Mouse (Mus musculus) midbrain, embryonic 16.5 days (tissue): ENCODE results near the gene Hnrnpul1. TPM values are rescaled to one million over a fixed set of nuclear protein-coding genes. Genes with fewer than 3 reads are reported as not detected.
A peak's percentile ranks its signal among the peaks of the same experiment; 100 is the strongest.

ENCODE experiments used
- ATAC-seq: fragments of 200-750 bp; cut with Nextera tagmentation; 2 replicates; pipeline ENCODE4 v1.8.0; 2017; ENCODE audit warnings: moderate TSS enrichment
- H3K27ac ChIP-seq: fragments of 300-500 bp; sonication (generic); 2 replicates; pipeline ENCODE4 v1.5.1; 2014; ENCODE audit warnings: mild to moderate bottlenecking, low read length, mixed read lengths
- H3K27me3 ChIP-seq: fragments of 300-500 bp; sonication (generic); 2 replicates; pipeline ENCODE4 v1.6.1; 2014; ENCODE audit warnings: low read depth, low read length, mixed read lengths; ENCODE audit not compliant: control insufficient read depth, insufficient read depth
- H3K36me3 ChIP-seq: fragments of 300-500 bp; sonication (generic); 2 replicates; pipeline ENCODE4 v1.6.1; 2014; ENCODE audit warnings: mild to moderate bottlenecking, low read length, moderate library complexity, mixed read lengths; ENCODE audit not compliant: control insufficient read depth, insufficient read depth
- H3K4me1 ChIP-seq: fragments of 300-500 bp; sonication (generic); 2 replicates; pipeline ENCODE4 v1.6.1; 2014; ENCODE audit warnings: mild to moderate bottlenecking, low read length, mixed read lengths; ENCODE audit not compliant: control insufficient read depth, insufficient read depth
- H3K4me2 ChIP-seq: fragments of 300-500 bp; sonication (generic); 2 replicates; pipeline ENCODE4 v1.6.1; 2014; ENCODE audit warnings: mild to moderate bottlenecking, low read length, mixed read lengths
- H3K4me3 ChIP-seq: fragments of 300-500 bp; sonication (generic); 2 replicates; pipeline ENCODE4 v1.5.1; 2014; ENCODE audit warnings: low read depth, mild to moderate bottlenecking, low read length, moderate library complexity, mixed read lengths
- H3K9ac ChIP-seq: fragments of 300-500 bp; sonication (generic); 2 replicates; pipeline ENCODE4 v1.6.1; 2014; ENCODE audit warnings: low read depth, low read length, mixed read lengths
- H3K9me3 ChIP-seq: fragments of 300-500 bp; sonication (generic); replicated peaks from 2 replicates; pipeline ENCODE4 v1.6.1; 2014; ENCODE audit warnings: mild to moderate bottlenecking, low read length, mixed read lengths; ENCODE audit not compliant: control insufficient read depth, poor library complexity, severe bottlenecking
- WGBS: fragments of 180-500 bp; shearing (Covaris S2); extraction: QIAGEN DNeasy Blood & Tissue Kit; methylation state at CpG from one replicate; pipeline ENCODE4 v1.1.7; 2014; 5-methylcytosine and 5-hydroxymethylcytosine counted together
- polyA plus RNA-seq: library from polyadenylated mRNA; unstranded; fragments of >200 nt; fragmentation: Nextera tagmentation; extraction: Ambion mirVana; gene quantifications from 2 replicates; pipeline ENCODE4 v1.2.1, GENCODE M21; 2015

The Hnrnpul1 gene
- polyA plus RNA-seq, 1 experiment from 2014 or later = 38.3 TPM

DNA sequence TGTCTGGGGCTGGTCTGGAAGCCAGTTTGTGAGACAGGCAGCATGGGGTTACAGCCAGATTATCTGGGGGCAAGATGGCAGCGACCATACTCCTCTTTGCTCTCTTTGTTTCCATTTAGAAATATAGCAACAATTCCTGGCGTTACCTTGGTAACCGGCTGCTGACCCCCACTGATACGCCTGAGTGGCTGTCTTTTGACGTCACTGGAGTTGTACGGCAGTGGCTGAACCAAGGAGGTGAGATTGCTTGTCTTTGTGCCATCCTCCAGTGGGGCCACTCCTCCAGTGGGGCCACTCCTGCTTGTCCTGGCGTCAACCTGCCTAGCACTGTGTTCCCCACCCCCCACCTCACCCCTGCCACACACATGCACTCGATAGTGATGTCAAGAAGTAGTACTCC is 60.5 kb downstream of the Hnrnpul1 start:
- peak; percentile 71 for ATAC-seq

DNA sequence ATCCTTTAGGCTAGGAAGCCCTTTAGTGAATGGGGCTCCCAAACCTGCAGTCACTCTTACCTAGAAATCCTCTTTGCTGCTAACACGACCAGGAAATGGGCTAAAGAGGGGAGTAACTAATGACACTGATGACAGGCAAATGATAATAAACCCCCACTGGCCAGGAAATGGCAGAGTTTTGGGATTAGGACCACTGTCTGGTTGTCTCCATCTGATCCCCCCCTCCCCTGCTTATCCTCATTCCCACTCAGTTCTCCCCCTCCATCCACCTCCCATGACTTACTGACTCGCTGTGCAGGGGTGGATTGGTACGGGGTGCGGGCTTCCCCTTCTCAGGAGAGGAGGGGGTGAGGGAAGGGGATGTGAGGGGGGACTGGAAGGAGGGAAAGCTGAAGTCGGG is 64.5 kb downstream of the Hnrnpul1 start:
- Histone ChIP-seq H3K4me1 (peaks cover 25% of the 10 kb centered on the region), H3K9me3 (no peaks in the 10 kb centered on the region), H3K9ac (no peak overlapping the region), H3K4me3 (no peak overlapping the region), H3K36me3 (no peaks in the 10 kb centered on the region), H3K4me2 (no peak overlapping the region; the same call in 1 of the 2 replicates), H3K27ac (no peak overlapping the region), H3K27me3 (peaks cover 62% of the 10 kb centered on the region)
- ATAC-seq = no peak
- 38% methylated on average over 5 of the region's 5 CpGs for WGBS

More for the DNA sequence above, 60.5 kb downstream of the Hnrnpul1 start:
- Histone ChIP-seq H3K9me3 (no peaks in the 10 kb centered on the region), H3K4me1 (peaks cover 3% of the 10 kb centered on the region; the same call in 1 of the 2 replicates), H3K4me3 (no peak overlapping the region), H3K36me3 (no peaks in the 10 kb centered on the region), H3K27me3 (peaks cover 25% of the 10 kb centered on the region), H3K4me2 (no peak overlapping the region), H3K27ac (peak overlapping the region; percentile 45; the same call in 1 of the 2 replicates), H3K9ac (no peak overlapping the region)
- 39% methylated on average over 8 of the region's 8 CpGs for WGBS

DNA sequence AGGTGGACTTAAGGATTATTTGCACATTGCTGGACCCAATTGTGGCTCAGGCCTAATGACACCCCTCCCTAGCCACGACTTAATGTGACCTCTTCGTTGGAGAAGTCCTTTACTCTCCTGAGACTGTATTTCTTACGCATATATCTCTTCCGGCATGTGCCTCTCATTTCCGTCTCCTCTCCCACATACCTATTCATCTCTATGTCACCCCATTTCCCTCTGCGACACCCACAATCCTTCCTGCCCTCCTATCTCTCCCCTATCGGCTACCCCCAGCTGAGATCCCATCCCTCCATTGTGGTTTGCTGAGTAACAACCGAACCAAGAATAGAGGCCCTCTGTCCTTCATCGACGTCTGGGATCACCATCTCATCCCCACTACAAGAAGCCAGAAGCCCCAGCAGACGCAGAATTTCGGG is 64.9 kb downstream of the Hnrnpul1 start:
- H3K4me2 ChIP-seq = peak overlapping the region; percentile 71
- H3K9ac ChIP-seq = no peak overlapping the region; the same call in 1 of the 2 replicates
- no peaks in the 10 kb centered on the region for H3K9me3 ChIP-seq
- H3K4me3 ChIP-seq = peak overlapping the region; percentile 41
- no peak for ATAC-seq
- H3K27me3 ChIP-seq = peaks cover 62% of the 10 kb centered on the region
- no peaks in the 10 kb centered on the region for H3K36me3 ChIP-seq
- H3K27ac ChIP-seq = no peak overlapping the region
- H3K4me1 ChIP-seq = peaks cover 25% of the 10 kb centered on the region
- 13% methylated on average over 12 of the region's 12 CpGs for WGBS

DNA sequence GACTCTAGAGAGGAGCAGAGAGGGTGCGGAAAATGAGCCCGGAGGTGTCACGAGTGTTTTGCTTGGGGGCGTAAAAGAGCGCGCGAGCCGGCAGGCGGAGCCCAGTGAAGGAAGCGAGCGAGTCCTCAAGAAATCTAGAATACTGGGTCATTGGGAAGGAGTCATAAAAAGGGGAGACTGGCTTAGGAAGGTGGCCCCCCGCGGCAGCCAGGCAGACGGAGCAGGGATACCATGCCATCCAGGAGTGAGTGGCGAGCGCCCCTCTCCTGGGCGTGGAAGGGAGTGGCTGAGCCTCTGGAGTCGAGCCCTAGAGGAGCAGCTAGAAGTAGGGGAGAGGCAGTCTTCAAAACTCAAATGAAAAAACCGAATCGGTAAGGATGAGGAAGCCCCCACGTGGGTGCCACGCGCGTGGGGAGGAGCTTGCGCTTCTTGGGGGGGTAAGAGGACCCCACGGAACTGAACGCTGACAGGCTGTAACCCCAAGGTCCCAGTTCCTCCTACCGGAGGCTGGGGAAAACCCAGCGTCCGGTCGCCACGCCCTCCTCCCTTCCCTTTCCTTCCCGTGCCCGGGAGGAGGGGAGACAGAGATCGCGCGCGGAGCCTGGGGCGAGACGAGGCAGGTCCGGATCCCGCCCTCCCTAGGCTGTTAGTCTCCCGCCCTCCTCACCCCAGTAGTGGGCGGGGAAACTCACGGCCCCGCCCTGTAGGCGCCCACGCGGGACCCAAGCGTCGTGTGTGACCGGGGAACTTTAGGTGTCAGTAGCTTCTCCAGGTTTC is 65.6 kb downstream of the Hnrnpul1 start:
- H3K36me3 ChIP-seq = no peaks in the 10 kb centered on the region
- peak overlapping the region; percentile 71 for H3K4me2 ChIP-seq
- no peak overlapping the region for H3K27ac ChIP-seq
- H3K27me3 ChIP-seq = peaks cover 62% of the 10 kb centered on the region
- peak overlapping the region; percentile 54; the same call in 1 of the 2 replicates for H3K9ac ChIP-seq
- WGBS = 1% methylated on average over 50 of the region's 52 CpGs
- no peaks in the 10 kb centered on the region for H3K9me3 ChIP-seq
- H3K4me3 ChIP-seq = peak overlapping the region; percentile 41
- no peak for ATAC-seq
- peaks cover 25% of the 10 kb centered on the region for H3K4me1 ChIP-seq

DNA sequence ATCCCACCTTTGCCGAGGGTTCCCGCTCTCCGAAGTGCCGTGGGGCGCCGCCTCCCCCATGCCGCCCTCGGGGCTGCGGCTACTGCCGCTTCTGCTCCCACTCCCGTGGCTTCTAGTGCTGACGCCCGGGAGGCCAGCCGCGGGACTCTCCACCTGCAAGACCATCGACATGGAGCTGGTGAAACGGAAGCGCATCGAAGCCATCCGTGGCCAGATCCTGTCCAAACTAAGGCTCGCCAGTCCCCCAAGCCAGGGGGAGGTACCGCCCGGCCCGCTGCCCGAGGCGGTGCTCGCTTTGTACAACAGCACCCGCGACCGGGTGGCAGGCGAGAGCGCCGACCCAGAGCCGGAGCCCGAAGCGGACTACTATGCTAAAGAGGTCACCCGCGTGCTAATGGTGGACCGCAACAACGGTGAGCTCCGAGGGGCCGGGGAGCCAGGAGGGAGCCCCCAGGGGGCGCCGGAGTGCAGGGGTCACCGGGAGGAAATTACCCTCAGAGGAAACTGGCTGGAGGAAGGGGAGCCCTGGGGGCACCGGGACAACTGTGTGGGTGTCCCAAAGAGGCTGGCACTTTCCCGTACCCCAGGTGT is 66.7 kb downstream of the Hnrnpul1 start:
- ATAC-seq = no peak
- Histone ChIP-seq H3K4me1 (peaks cover 25% of the 10 kb centered on the region), H3K27ac (no peak overlapping the region), H3K4me2 (peak overlapping the region; percentile 71), H3K4me3 (peak overlapping the region; percentile 41), H3K27me3 (peaks cover 62% of the 10 kb centered on the region), H3K9ac (peak overlapping the region; percentile 44; the same call in 1 of the 2 replicates), H3K9me3 (no peaks in the 10 kb centered on the region), H3K36me3 (no peaks in the 10 kb centered on the region)
- under 1% methylated on average over 47 of the region's 47 CpGs for WGBS

DNA sequence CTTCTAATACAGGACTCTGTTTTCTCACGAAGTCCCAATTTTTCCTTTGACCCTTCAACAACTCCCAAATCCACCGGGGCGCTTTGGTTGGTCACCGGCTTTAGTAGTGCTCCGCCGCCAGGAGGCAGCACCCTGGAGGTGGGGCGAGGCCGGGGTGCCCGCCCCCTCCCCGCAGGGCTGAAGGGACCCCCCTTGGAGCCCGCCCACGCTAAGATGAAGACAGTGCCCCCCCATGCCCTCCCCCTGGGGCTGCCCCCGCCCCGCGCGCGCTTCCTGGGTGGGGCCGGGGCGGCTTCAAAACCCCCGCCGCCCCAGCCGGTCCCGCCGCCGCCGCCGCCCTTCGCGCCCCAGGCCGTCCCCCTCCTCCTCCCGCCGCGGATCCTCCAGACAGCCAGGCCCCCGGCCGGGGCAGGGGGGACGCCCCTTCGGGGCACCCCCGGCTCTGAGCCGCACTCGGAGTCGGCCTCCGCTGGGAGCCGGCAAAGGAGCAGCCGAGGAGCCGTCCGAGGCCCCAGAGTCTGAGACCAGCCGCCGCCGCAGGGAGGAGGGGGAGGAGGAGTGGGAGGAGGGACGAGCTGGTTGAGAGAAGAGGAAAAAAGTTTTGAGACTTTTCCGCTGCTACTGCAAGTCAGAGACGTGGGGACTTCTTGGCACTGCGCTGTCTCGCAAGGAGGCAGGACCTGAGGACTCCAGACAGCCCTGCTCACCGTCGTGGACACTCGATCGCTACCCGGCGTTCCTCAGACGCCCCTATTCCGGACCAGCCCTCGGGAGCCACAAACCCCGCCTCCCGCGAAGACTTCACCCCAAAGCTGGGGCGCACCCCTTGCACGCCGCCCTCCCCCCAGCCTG is 67.7 kb downstream of the Hnrnpul1 start, which contains the start of gene Tgfb1:
TSS of gene Tgfb1 (plus strand) at position 323 of the 852 bp plus-strand sequence.
- H3K4me3 ChIP-seq = peak within 1 kb of the TSS; percentile 41
- no peak within 1 kb of the TSS for H3K27ac ChIP-seq
- peak within 1 kb of the TSS; percentile 53 for H3K9ac ChIP-seq
- peak within 1 kb of the TSS; percentile 71 for H3K4me2 ChIP-seq
- no peaks in the 10 kb centered on the region for H3K9me3 ChIP-seq
- peaks cover 29% of the 10 kb centered on the region for H3K4me1 ChIP-seq
- H3K27me3 ChIP-seq = peaks cover 58% of the 10 kb centered on the region
- 2% methylated on average over 56 of the region's 69 CpGs for WGBS
- ATAC-seq = 0 out of 2 replicates have a peak, but pooled peaks have one; percentile 32
- H3K36me3 ChIP-seq = no peaks in the 10 kb centered on the region

DNA sequence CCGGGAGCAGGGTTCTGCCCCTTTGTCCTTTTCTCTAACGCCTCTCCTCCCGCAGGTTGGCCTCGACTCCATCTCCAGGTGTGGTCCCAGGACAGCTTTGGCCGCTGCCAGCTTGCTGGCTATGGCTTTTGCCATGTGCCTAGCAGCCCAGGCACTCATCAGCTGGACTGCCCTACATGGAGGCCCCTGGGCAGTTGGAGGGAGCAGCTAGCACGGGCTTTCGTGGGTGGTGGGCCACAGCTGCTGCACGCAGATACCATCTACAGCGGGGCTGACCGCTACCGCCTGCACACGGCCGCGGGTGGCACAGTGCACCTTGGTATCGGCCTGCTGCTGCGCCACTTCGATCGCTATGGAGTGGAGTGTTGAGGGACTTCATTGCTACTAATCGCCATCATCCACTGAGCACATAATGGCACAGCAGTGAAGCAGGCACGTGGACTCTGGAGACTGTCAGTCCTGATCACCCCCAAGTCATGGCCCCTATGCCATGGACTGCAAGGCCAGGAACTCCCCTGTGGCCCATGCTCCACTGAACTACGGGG is 68.6 kb downstream of the Hnrnpul1 start:
- no peak overlapping the region for H3K27ac ChIP-seq
- H3K9me3 ChIP-seq = no peaks in the 10 kb centered on the region
- H3K9ac ChIP-seq = no peak overlapping the region
- peaks cover 35% of the 10 kb centered on the region for H3K4me1 ChIP-seq
- no peak overlapping the region for H3K4me3 ChIP-seq
- 71% methylated on average over 21 of the region's 21 CpGs for WGBS
- no peak for ATAC-seq
- no peak overlapping the region for H3K4me2 ChIP-seq
- H3K36me3 ChIP-seq = no peaks in the 10 kb centered on the region
- H3K27me3 ChIP-seq = peaks cover 54% of the 10 kb centered on the region

DNA sequence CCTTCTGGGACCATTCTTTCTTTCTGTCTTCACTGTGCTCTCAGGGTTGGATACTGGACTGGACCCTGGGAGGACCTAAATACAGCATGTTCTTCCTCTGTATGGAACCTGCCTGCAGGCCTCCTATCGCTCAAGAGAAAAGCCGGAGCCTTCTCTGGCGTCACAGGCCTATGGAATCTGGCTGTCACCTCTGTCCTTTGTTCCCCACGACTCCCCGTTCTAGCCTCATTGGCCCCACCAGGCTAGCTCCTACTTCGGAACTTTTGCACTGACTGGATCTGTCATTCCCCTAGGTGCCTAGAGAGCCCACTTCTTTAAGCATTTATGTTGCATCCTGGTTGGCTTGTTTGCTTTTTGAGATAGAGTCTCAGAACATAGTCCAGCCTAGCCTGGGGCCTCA is 69.9 kb downstream of the Hnrnpul1 start:
- WGBS = 87% methylated on average over 6 of the region's 6 CpGs
- Histone ChIP-seq H3K4me3 (no peak overlapping the region), H3K27ac (no peak overlapping the region), H3K4me2 (no peak overlapping the region), H3K4me1 (peaks cover 40% of the 10 kb centered on the region), H3K36me3 (no peaks in the 10 kb centered on the region), H3K9me3 (no peaks in the 10 kb centered on the region), H3K27me3 (peaks cover 42% of the 10 kb centered on the region), H3K9ac (no peak overlapping the region)
- ATAC-seq = no peak
